Comparison of ENCODE assay signal across 25 mouse cellular contexts in genomic region chr3:82104229-82104628, GRCm38 (mm10). TPM values are rescaled to one million over a fixed set of nuclear protein-coding genes. Genes with fewer than 3 reads are reported as not detected.
A peak's percentile ranks its signal among the peaks of the same experiment; 100 is the strongest.
DNase-seq lines count a peak whose midpoint lies in the region; ATAC-seq lines count a peak whose summit lies in the region.
"Had no signal": no experiment of that assay in that cellular context is flagged by ENCODE, and none has a peak within 500 bp of the region (broad histone marks: within the 10 kb centered on the region; RNA-seq: fewer than 3 reads in every experiment).

No protein-coding gene starts in this region.

- no peak for ATAC-seq in heart, embryonic 11.5 days (replicated peaks; ENCODE audit: insufficient number of reproducible peaks, low FRiP score, low TSS enrichment)
- ATAC-seq in liver, embryonic 13.5 days (ENCODE audit: low read depth) = no peak
- peak; percentile 50; the same call in 1 of the 2 replicates for ATAC-seq in heart, embryonic 15.5 days (replicated peaks; ENCODE audit: insufficient number of reproducible peaks, insufficient read depth, low FRiP score, low read depth)
- ATAC-seq: forebrain, embryonic 15.5 days; inflammation-experienced regulatory T-cells, adult 6 months had no signal

- intact Hi-C loops in heart, postnatal 25 days (cut with DNase I) = no loop called here

- H3K9ac ChIP-seq in heart, embryonic 11.5 days (ENCODE audit: low read depth, low read length) = no peak overlapping the region
- no peak overlapping the region for H3K9ac ChIP-seq in liver, embryonic 13.5 days
- no peak overlapping the region for H3K9ac ChIP-seq in heart, embryonic 15.5 days
- H3K9ac ChIP-seq: embryonic facial prominence, embryonic 13.5 days; forebrain, embryonic 15.5 days; hindbrain, embryonic 15.5 days had no signal

- H3K4me2 ChIP-seq in heart, embryonic 11.5 days = no peak overlapping the region
- H3K4me2 ChIP-seq in liver, embryonic 13.5 days = no peak overlapping the region
- H3K4me2 ChIP-seq in heart, embryonic 15.5 days = no peak overlapping the region
- H3K4me2 ChIP-seq: embryonic facial prominence, embryonic 13.5 days; forebrain, embryonic 15.5 days; hindbrain, embryonic 15.5 days; liver, embryonic 11.5 days had no signal

- H3K27ac ChIP-seq in heart, embryonic 11.5 days (ENCODE audit: low read depth, low read length) = peak overlapping the region; percentile 46; the same call in 1 of the 2 replicates
- H3K27ac ChIP-seq in liver, embryonic 13.5 days = peak overlapping the region; percentile 5; the same call in 1 of the 2 replicates
- peak overlapping the region; percentile 39 for H3K27ac ChIP-seq in heart, embryonic 15.5 days
- H3K27ac ChIP-seq: embryonic facial prominence, embryonic 13.5 days; forebrain, embryonic 10.5 days; forebrain, embryonic 15.5 days; hindbrain, embryonic 15.5 days had no signal

- no peaks in the 10 kb centered on the region for H3K27me3 ChIP-seq in heart, embryonic 11.5 days (ENCODE audit: control insufficient read depth, insufficient read depth, low read length)
- H3K27me3 ChIP-seq in liver, embryonic 13.5 days = no peaks in the 10 kb centered on the region
- H3K27me3 ChIP-seq in heart, embryonic 15.5 days = no peaks in the 10 kb centered on the region
- H3K27me3 ChIP-seq: embryonic facial prominence, embryonic 13.5 days; forebrain, embryonic 15.5 days; hindbrain, embryonic 15.5 days had no signal

- H3K9me3 ChIP-seq in heart, embryonic 11.5 days (replicated peaks; ENCODE audit: control insufficient read depth, low read length) = no peaks in the 10 kb centered on the region
- no peaks in the 10 kb centered on the region for H3K9me3 ChIP-seq in liver, embryonic 13.5 days (replicated peaks)
- H3K9me3 ChIP-seq in heart, embryonic 15.5 days (replicated peaks) = no peaks in the 10 kb centered on the region
- H3K9me3 ChIP-seq: embryonic facial prominence, embryonic 13.5 days; forebrain, embryonic 10.5 days; forebrain, embryonic 15.5 days; hindbrain, embryonic 15.5 days had no signal

- H3K4me3 ChIP-seq in heart, embryonic 11.5 days (ENCODE audit: low read depth, low read length) = no peak overlapping the region
- H3K4me3 ChIP-seq in liver, embryonic 13.5 days (replicated peaks) = no peak overlapping the region
- H3K4me3 ChIP-seq in heart, embryonic 15.5 days = no peak overlapping the region
- H3K4me3 ChIP-seq: embryonic facial prominence, embryonic 13.5 days; forebrain, embryonic 10.5 days; forebrain, embryonic 15.5 days; hindbrain, embryonic 15.5 days had no signal

- no peak for DNase-seq in heart, postnatal 25 days (ENCODE audit: low spot score)
- no peak for DNase-seq in liver, embryonic 13.5 days
- no peak for DNase-seq in liver
- DNase-seq in gastrocnemius, postnatal 25 days = no peak
- DNase-seq: adrenal gland, postnatal 25 days; B cell, adult 2 months; cerebellum, adult 18-20 months; cerebellum, postnatal 10 days; gastrocnemius, postnatal 36 days; kidney, adult 18-20 months; layer of hippocampus, postnatal 36 days; lung, adult 18-20 months; lung, postnatal 14 days; midbrain, embryonic 14.5 days; retina, postnatal 1 day; right cerebral cortex, postnatal 14 days had no signal

- peaks cover 5% of the 10 kb centered on the region; the same call in 1 of the 2 replicates for H3K36me3 ChIP-seq in heart, embryonic 11.5 days (ENCODE audit: control insufficient read depth, insufficient read depth, low read length)
- H3K36me3 ChIP-seq in liver, embryonic 13.5 days = no peaks in the 10 kb centered on the region
- H3K36me3 ChIP-seq in heart, embryonic 15.5 days = no peaks in the 10 kb centered on the region; the same call in none of the 2 replicates
- H3K36me3 ChIP-seq: embryonic facial prominence, embryonic 13.5 days; forebrain, embryonic 10.5 days; forebrain, embryonic 15.5 days; hindbrain, embryonic 15.5 days had no signal

- WGBS in heart, embryonic 11.5 days (ENCODE audit: insufficient replicate concordance) = 36% methylated on average over 6 of the region's 6 CpGs
- whole genome bisulfite sequencing in liver, embryonic 13.5 days (ENCODE audit: insufficient replicate concordance) = 61% methylated on average over 6 of the region's 6 CpGs
- 29% methylated on average over 6 of the region's 6 CpGs for WGBS in heart, embryonic 15.5 days

- H3K4me1 ChIP-seq in heart, embryonic 11.5 days (ENCODE audit: control insufficient read depth, insufficient read depth, low read length) = peaks cover 16% of the 10 kb centered on the region
- H3K4me1 ChIP-seq in liver, embryonic 13.5 days (replicated peaks) = no peaks in the 10 kb centered on the region
- H3K4me1 ChIP-seq in heart, embryonic 15.5 days (replicated peaks) = peaks cover 31% of the 10 kb centered on the region
- H3K4me1 ChIP-seq: embryonic facial prominence, embryonic 13.5 days; forebrain, embryonic 10.5 days; forebrain, embryonic 15.5 days; hindbrain, embryonic 15.5 days had no signal

RNA-seq across cellular contexts. Expression of gene Gucy1b1, which starts 29.7 kb away (rescaled TPM):
- 44.0 and 60.9 TPM in 2 replicates for polyA plus RNA-seq in heart, embryonic 11.5 days (2014; fragmentation: Nextera tagmentation; extraction: Ambion mirVana)
- total RNA-seq in heart, postnatal 25 days (2021) = 10 to 100 TPM; 13.0 to 17.8 TPM
- polyA plus RNA-seq in liver, embryonic 13.5 days (2015; fragmentation: Nextera tagmentation; extraction: Ambion mirVana) = 9.1 and 11.4 TPM in 2 replicates
- polyA plus RNA-seq in heart, embryonic 15.5 days (2015; fragmentation: Nextera tagmentation; extraction: Ambion mirVana) = 45.0 and 46.2 TPM in 2 replicates
- total RNA-seq in gastrocnemius, postnatal 25 days (2021) = 1 to 10 TPM; 3.8 TPM

RNA-seq across cellular contexts. Expression of gene Gucy1a1, which starts 41.4 kb away (rescaled TPM):
- polyA plus RNA-seq in heart, embryonic 11.5 days (2014; fragmentation: Nextera tagmentation; extraction: Ambion mirVana) = 45.4 and 57.7 TPM in 2 replicates
- 10 to 100 TPM; 18.9 to 19.3 TPM for total RNA-seq in heart, postnatal 25 days (2021)
- 5.8 and 7.2 TPM in 2 replicates for polyA plus RNA-seq in liver, embryonic 13.5 days (2015; fragmentation: Nextera tagmentation; extraction: Ambion mirVana)
- polyA plus RNA-seq in heart, embryonic 15.5 days (2015; fragmentation: Nextera tagmentation; extraction: Ambion mirVana) = 39.1 and 46.6 TPM in 2 replicates
- 1 to 10 TPM; 5.9 to 7.0 TPM for total RNA-seq in gastrocnemius, postnatal 25 days (2021)
- total RNA-seq: monocyte, adult 5-6 weeks had no signal
